Mouse (Mus musculus) forebrain, embryonic 15.5 days (tissue): ENCODE results near the gene Gnb4. TPM values are rescaled to one million over a fixed set of nuclear protein-coding genes. Genes with fewer than 3 reads are reported as not detected.

Experiments used
- ATAC-seq: fragments of 200-750 bp; cut with Nextera tagmentation; replicated peaks from 2 replicates; pipeline ENCODE4 v1.8.0; 2017; ENCODE audit warnings: mild to moderate bottlenecking, moderate TSS enrichment, moderate library complexity
- H3K27ac ChIP-seq: fragments of 300-500 bp; sonication (generic); replicated peaks from 2 replicates; pipeline ENCODE4 v1.5.1; 2015; ENCODE audit warnings: mild to moderate bottlenecking, inconsistent platforms
- H3K27me3 ChIP-seq: fragments of 300-500 bp; sonication (generic); 2 replicates; pipeline ENCODE4 v1.6.1; 2015; ENCODE audit warnings: inconsistent platforms
- H3K36me3 ChIP-seq: fragments of 300-500 bp; sonication (generic); 2 replicates; pipeline ENCODE4 v1.6.1; 2015; ENCODE audit warnings: mild to moderate bottlenecking, inconsistent platforms
- H3K4me1 ChIP-seq: fragments of 300-500 bp; sonication (generic); 2 replicates; pipeline ENCODE4 v1.6.1; 2015; ENCODE audit warnings: inconsistent platforms
- H3K4me2 ChIP-seq: fragments of 300-500 bp; sonication (generic); replicated peaks from 2 replicates; pipeline ENCODE4 v1.6.1; 2015; ENCODE audit warnings: mild to moderate bottlenecking, inconsistent platforms
- H3K4me3 ChIP-seq: fragments of 300-500 bp; sonication (generic); 2 replicates; pipeline ENCODE4 v1.5.1; 2015; ENCODE audit warnings: mild to moderate bottlenecking, inconsistent platforms
- H3K9ac ChIP-seq: fragments of 300-500 bp; sonication (generic); replicated peaks from 2 replicates; pipeline ENCODE4 v1.6.1; 2015; ENCODE audit warnings: mild to moderate bottlenecking, inconsistent platforms
- H3K9me3 ChIP-seq: fragments of 300-500 bp; sonication (generic); 2 replicates; pipeline ENCODE4 v1.6.1; 2016; ENCODE audit warnings: inconsistent platforms
- WGBS: fragments of 180-500 bp; shearing (Covaris S2); methylation state at CpG from one replicate; pipeline ENCODE4 v1.1.7; 2015; ENCODE audit warnings: mixed read lengths; 5-methylcytosine and 5-hydroxymethylcytosine counted together
- polyA plus RNA-seq: library from polyadenylated mRNA; unstranded; fragments of >200 nt; fragmentation: Nextera tagmentation; extraction: Ambion mirVana; gene quantifications from 2 replicates; pipeline ENCODE4 v1.2.1, GENCODE M21; 2015

Gene Gnb4
- polyA plus RNA-seq, 1 experiment from 2014 or later = 71.8 TPM

- Histone ChIP-seq H3K27ac (no peak overlapping the region), H3K36me3 (no peaks in the 10 kb centered on the region), H3K4me3 (no peak overlapping the region), H3K4me2 (no peak overlapping the region), H3K4me1 (no peaks in the 10 kb centered on the region), H3K9ac (no peak overlapping the region), H3K9me3 (no peaks in the 10 kb centered on the region), H3K27me3 (no peaks in the 10 kb centered on the region)
- WGBS = 80% methylated on average over 2 of the region's 2 CpGs
- no peak for ATAC-seq
These were observed 28.4 kb upstream of the Gnb4 start for GRCm38 (mm10) chr3:32644751-32645150.

GRCm38 (mm10) chr3:32642116-32642515, 25.7 kb upstream of the Gnb4 start:
- H3K36me3 ChIP-seq = no peaks in the 10 kb centered on the region
- ATAC-seq = no peak

GRCm38 (mm10) chr3:32638240-32638639, 21.9 kb upstream of the Gnb4 start:
- WGBS = 60% methylated on average over 8 of the region's 8 CpGs
- H3K9ac ChIP-seq = no peak overlapping the region
- H3K36me3 ChIP-seq = no peaks in the 10 kb centered on the region
- ATAC-seq = no peak
- H3K4me2 ChIP-seq = no peak overlapping the region
- H3K27me3 ChIP-seq = no peaks in the 10 kb centered on the region
- no peaks in the 10 kb centered on the region for H3K4me1 ChIP-seq
- no peak overlapping the region for H3K4me3 ChIP-seq
- H3K9me3 ChIP-seq = no peaks in the 10 kb centered on the region
- no peak overlapping the region for H3K27ac ChIP-seq

More at GRCm38 (mm10) chr3:32642116-32642515, 25.7 kb upstream of the Gnb4 start:
- Histone ChIP-seq H3K9me3 (no peaks in the 10 kb centered on the region), H3K4me1 (no peaks in the 10 kb centered on the region), H3K27me3 (no peaks in the 10 kb centered on the region), H3K4me2 (no peak overlapping the region), H3K4me3 (no peak overlapping the region), H3K9ac (no peak overlapping the region), H3K27ac (no peak overlapping the region; the same call in 1 of the 2 replicates)
- WGBS = 63% methylated on average over 6 of the region's 6 CpGs

GRCm38 (mm10) chr3:32632760-32633264, 16.4 kb upstream of the Gnb4 start:
- Histone ChIP-seq H3K36me3 (no peaks in the 10 kb centered on the region), H3K27ac (no peak overlapping the region), H3K4me2 (no peak overlapping the region), H3K9ac (no peak overlapping the region), H3K4me1 (no peaks in the 10 kb centered on the region), H3K9me3 (no peaks in the 10 kb centered on the region), H3K4me3 (no peak overlapping the region), H3K27me3 (no peaks in the 10 kb centered on the region)
- ATAC-seq = no peak
- 78% methylated on average over 5 of the region's 5 CpGs for WGBS

GRCm38 (mm10) chr3:32630210-32630609, 13.8 kb upstream of the Gnb4 start:
- no peak for ATAC-seq
- no peak overlapping the region for H3K9ac ChIP-seq
- no peaks in the 10 kb centered on the region for H3K9me3 ChIP-seq
- H3K27me3 ChIP-seq = no peaks in the 10 kb centered on the region
- H3K36me3 ChIP-seq = no peaks in the 10 kb centered on the region
- no peak overlapping the region for H3K27ac ChIP-seq
- H3K4me1 ChIP-seq = no peaks in the 10 kb centered on the region
- H3K4me3 ChIP-seq = no peak overlapping the region
- WGBS = 70% methylated on average over 4 of the region's 4 CpGs
- H3K4me2 ChIP-seq = no peak overlapping the region

DNA sequence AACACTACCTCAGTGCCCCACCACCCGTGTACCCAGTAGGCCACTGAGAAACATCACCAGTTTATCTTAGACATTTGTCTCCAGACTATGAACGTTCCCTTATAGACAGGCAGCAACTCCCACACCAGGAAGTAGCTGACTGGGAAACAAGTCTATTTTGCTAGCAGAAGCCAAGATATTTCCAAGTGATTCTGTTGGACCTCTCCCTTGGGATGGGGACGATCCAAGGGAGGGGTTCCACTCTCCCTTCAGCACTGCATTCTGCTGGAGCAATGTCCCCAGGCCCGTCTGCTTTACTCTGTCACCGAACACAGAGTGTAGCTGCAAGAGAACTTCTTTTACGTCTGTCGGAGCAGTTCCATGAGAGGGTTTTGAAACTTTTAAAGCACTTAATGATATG, 11.8 kb upstream of the Gnb4 start:
- Histone ChIP-seq H3K4me2 (no peak overlapping the region), H3K4me3 (no peak overlapping the region), H3K27ac (no peak overlapping the region), H3K9ac (no peak overlapping the region), H3K27me3 (no peaks in the 10 kb centered on the region), H3K4me1 (no peaks in the 10 kb centered on the region), H3K9me3 (no peaks in the 10 kb centered on the region), H3K36me3 (no peaks in the 10 kb centered on the region)
- ATAC-seq = no peak
- WGBS = 85% methylated on average over 7 of the region's 7 CpGs

GRCm38 (mm10) chr3:32622106-32622505, 5.7 kb upstream of the Gnb4 start:
- Histone ChIP-seq H3K4me2 (no peak overlapping the region), H3K36me3 (no peaks in the 10 kb centered on the region), H3K27me3 (no peaks in the 10 kb centered on the region), H3K4me3 (no peak overlapping the region), H3K9ac (no peak overlapping the region), H3K27ac (no peak overlapping the region), H3K4me1 (0 out of 2 replicates have a peak, but pooled peaks cover under 1% of the 10 kb centered on the region), H3K9me3 (no peaks in the 10 kb centered on the region)
- 89% methylated on average over 3 of the region's 3 CpGs for WGBS
- ATAC-seq = no peak

GRCm38 (mm10) chr3:32621658-32622057, 5.3 kb upstream of the Gnb4 start:
- no peak for ATAC-seq
- Histone ChIP-seq H3K27me3 (no peaks in the 10 kb centered on the region), H3K27ac (no peak overlapping the region), H3K4me3 (no peak overlapping the region), H3K36me3 (no peaks in the 10 kb centered on the region), H3K4me2 (no peak overlapping the region), H3K4me1 (0 out of 2 replicates have a peak, but pooled peaks cover 3% of the 10 kb centered on the region), H3K9ac (no peak overlapping the region), H3K9me3 (no peaks in the 10 kb centered on the region)
- WGBS = 97% methylated on average over 1 of the region's 1 CpGs

- 0 out of 2 replicates have a peak, but pooled peaks cover 3% of the 10 kb centered on the region for H3K4me1 ChIP-seq
- WGBS = 20% methylated on average over 16 of the region's 16 CpGs
- H3K9me3 ChIP-seq = no peaks in the 10 kb centered on the region
- ATAC-seq = peak; percentile 43
- no peaks in the 10 kb centered on the region for H3K27me3 ChIP-seq
- H3K4me3 ChIP-seq = peak overlapping the region; percentile 56
- peak overlapping the region; percentile 54 for H3K4me2 ChIP-seq
- H3K9ac ChIP-seq = peak overlapping the region; percentile 64
- H3K27ac ChIP-seq = peak overlapping the region; percentile 77
- no peaks in the 10 kb centered on the region for H3K36me3 ChIP-seq
These were observed 763 bp upstream of the Gnb4 start for GRCm38 (mm10) chr3:32617053-32617642.

DNA sequence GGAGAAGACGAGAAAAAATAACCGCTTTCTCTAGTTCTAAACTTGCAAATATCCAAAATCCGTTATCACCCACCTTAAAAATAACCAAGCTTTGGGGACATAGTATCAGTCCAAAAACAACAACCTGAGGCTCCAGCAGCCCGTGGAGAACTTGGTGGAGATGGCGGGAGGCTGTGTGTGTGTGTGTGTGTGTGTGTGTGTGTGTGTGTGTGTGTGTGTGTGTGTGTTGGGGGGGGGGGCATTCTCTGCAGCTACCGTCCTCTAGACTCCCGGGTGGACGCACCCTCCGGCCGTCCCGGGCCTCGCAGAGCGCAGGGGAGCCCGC, 417 bp downstream of the Gnb4 start:
- Histone ChIP-seq H3K36me3 (no peaks in the 10 kb centered on the region), H3K4me1 (0 out of 2 replicates have a peak, but pooled peaks cover 3% of the 10 kb centered on the region), H3K9me3 (no peaks in the 10 kb centered on the region), H3K4me2 (peak overlapping the region; percentile 54), H3K27me3 (no peaks in the 10 kb centered on the region), H3K9ac (peak overlapping the region; percentile 64), H3K27ac (peak overlapping the region; percentile 77), H3K4me3 (peak overlapping the region; percentile 56)
- WGBS = 25% methylated on average over 5 of the region's 14 CpGs
- ATAC-seq = no peak

DNA sequence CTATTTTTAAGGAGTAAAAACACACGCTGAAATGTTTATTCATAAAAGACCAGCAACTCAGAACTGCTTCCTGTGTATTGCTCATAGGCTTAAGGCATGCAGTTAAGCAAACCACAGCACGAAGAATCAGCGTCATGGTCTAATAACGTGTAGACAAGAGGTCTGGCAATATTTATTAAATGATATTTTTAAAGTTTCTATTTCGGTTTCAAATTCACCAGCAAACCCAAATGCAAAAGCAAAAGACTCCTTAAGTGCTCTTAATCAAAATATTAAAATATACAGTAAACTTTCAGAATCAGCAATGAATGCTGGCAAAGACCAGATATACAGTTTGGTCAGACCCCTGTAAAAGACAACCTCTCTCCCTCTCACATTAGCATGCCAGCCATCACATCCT, 1.0 kb downstream of the Gnb4 start:
- H3K36me3 ChIP-seq = no peaks in the 10 kb centered on the region
- H3K4me2 ChIP-seq = peak overlapping the region; percentile 54
- H3K4me1 ChIP-seq = peaks cover 6% of the 10 kb centered on the region; the same call in 1 of the 2 replicates
- ATAC-seq = no peak
- 82% methylated on average over 5 of the region's 5 CpGs for WGBS
- H3K9ac ChIP-seq = no peak overlapping the region
- H3K9me3 ChIP-seq = no peaks in the 10 kb centered on the region
- H3K27me3 ChIP-seq = no peaks in the 10 kb centered on the region
- H3K27ac ChIP-seq = no peak overlapping the region
- H3K4me3 ChIP-seq = peak overlapping the region; percentile 56

GRCm38 (mm10) chr3:32614786-32615185, 1.6 kb downstream of the Gnb4 start:
- ATAC-seq = no peak
- 87% methylated on average over 2 of the region's 2 CpGs for WGBS
- H3K4me2 ChIP-seq = no peak overlapping the region

More at GRCm38 (mm10) chr3:32614786-32615185, 1.6 kb downstream of the Gnb4 start:
- Histone ChIP-seq H3K9ac (no peak overlapping the region), H3K9me3 (no peaks in the 10 kb centered on the region), H3K4me3 (no peak overlapping the region), H3K4me1 (peaks cover 6% of the 10 kb centered on the region; the same call in 1 of the 2 replicates), H3K27ac (no peak overlapping the region), H3K27me3 (no peaks in the 10 kb centered on the region), H3K36me3 (no peaks in the 10 kb centered on the region)
